Mouse (Mus musculus): ENCODE measurements around the gene Plcb4. TPM values are rescaled to one million over a fixed set of nuclear protein-coding genes. Genes with fewer than 3 reads are reported as not detected.
A peak's percentile ranks its signal among the peaks of the same experiment; 100 is the strongest.

Gene Plcb4
- polyA plus RNA-seq, 1 experiment from 2014 or later, result 33.8 TPM

GRCm38 (mm10) chr2:136051688-136052289 is 393.0 kb downstream of the Plcb4 start, which contains the start of gene Lamp5:
Gene Lamp5, plus strand, starts transcription at chr2:136052239.
- no peak for ATAC-seq (replicated peaks; ENCODE audit: insufficient number of reproducible peaks, low FRiP score, low TSS enrichment)
- no peaks in the 10 kb centered on the region for H3K9me3 ChIP-seq (replicated peaks; ENCODE audit: control insufficient read depth, low read length)
- H3K4me1 ChIP-seq (ENCODE audit: control insufficient read depth, insufficient read depth, low read length), result no peaks in the 10 kb centered on the region; the same call in 1 of the 2 replicates
- H3K36me3 ChIP-seq (ENCODE audit: control insufficient read depth, insufficient read depth, low read length), result no peaks in the 10 kb centered on the region
- no peak within 1 kb of the TSS for H3K9ac ChIP-seq (ENCODE audit: low read depth, low read length)
- H3K4me2 ChIP-seq, result peak within 1 kb of the TSS; percentile 60
- no peak within 1 kb of the TSS for H3K27ac ChIP-seq (ENCODE audit: low read depth, low read length)
- WGBS (ENCODE audit: insufficient replicate concordance), result 7% methylated on average over 8 of the region's 8 CpGs
- peaks cover 19% of the 10 kb centered on the region for H3K27me3 ChIP-seq (ENCODE audit: control insufficient read depth, insufficient read depth, low read length)
- H3K4me3 ChIP-seq (ENCODE audit: low read depth, low read length), result peak within 1 kb of the TSS; percentile 22; the same call in 1 of the 2 replicates

- no peak; the same call in 1 of the 2 replicates for ATAC-seq (replicated peaks; ENCODE audit: insufficient number of reproducible peaks, low FRiP score, low TSS enrichment)
- 4% methylated on average over 19 of the region's 19 CpGs for WGBS (ENCODE audit: insufficient replicate concordance)
- Histone ChIP-seq H3K4me2 (peak overlapping the region; percentile 54), H3K9me3 (replicated peaks; ENCODE audit: control insufficient read depth, low read length) (no peaks in the 10 kb centered on the region), H3K27me3 (ENCODE audit: control insufficient read depth, insufficient read depth, low read length) (peaks cover 43% of the 10 kb centered on the region), H3K27ac (ENCODE audit: low read depth, low read length) (no peak overlapping the region), H3K4me1 (ENCODE audit: control insufficient read depth, insufficient read depth, low read length) (peaks cover 3% of the 10 kb centered on the region), H3K36me3 (ENCODE audit: control insufficient read depth, insufficient read depth, low read length) (no peaks in the 10 kb centered on the region), H3K9ac (ENCODE audit: low read depth, low read length) (no peak overlapping the region), H3K4me3 (ENCODE audit: low read depth, low read length) (peak overlapping the region; percentile 6; the same call in 1 of the 2 replicates)
Measured at GRCm38 (mm10) chr2:136057861-136058331, 399.1 kb downstream of the Plcb4 start.

GRCm38 (mm10) chr2:136058398-136058797 is 399.6 kb downstream of the Plcb4 start:
- WGBS (ENCODE audit: insufficient replicate concordance), result 7% methylated on average over 7 of the region's 7 CpGs
- no peaks in the 10 kb centered on the region for H3K9me3 ChIP-seq (replicated peaks; ENCODE audit: control insufficient read depth, low read length)
- peak overlapping the region; percentile 6; the same call in 1 of the 2 replicates for H3K4me3 ChIP-seq (ENCODE audit: low read depth, low read length)
- H3K36me3 ChIP-seq (ENCODE audit: control insufficient read depth, insufficient read depth, low read length), result no peaks in the 10 kb centered on the region
- H3K27me3 ChIP-seq (ENCODE audit: control insufficient read depth, insufficient read depth, low read length), result peaks cover 43% of the 10 kb centered on the region
- peaks cover 3% of the 10 kb centered on the region for H3K4me1 ChIP-seq (ENCODE audit: control insufficient read depth, insufficient read depth, low read length)
- ATAC-seq (replicated peaks; ENCODE audit: insufficient number of reproducible peaks, low FRiP score, low TSS enrichment), result no peak; the same call in 1 of the 2 replicates
- H3K27ac ChIP-seq (ENCODE audit: low read depth, low read length), result no peak overlapping the region
- peak overlapping the region; percentile 54 for H3K4me2 ChIP-seq
- H3K9ac ChIP-seq (ENCODE audit: low read depth, low read length), result no peak overlapping the region

GRCm38 (mm10) chr2:136059029-136059669 is 400.3 kb downstream of the Plcb4 start:
- H3K4me1 ChIP-seq (ENCODE audit: control insufficient read depth, insufficient read depth, low read length), result peaks cover 3% of the 10 kb centered on the region
- peaks cover 43% of the 10 kb centered on the region for H3K27me3 ChIP-seq (ENCODE audit: control insufficient read depth, insufficient read depth, low read length)
- no peaks in the 10 kb centered on the region for H3K36me3 ChIP-seq (ENCODE audit: control insufficient read depth, insufficient read depth, low read length)
- peak overlapping the region; percentile 21 for H3K4me3 ChIP-seq (ENCODE audit: low read depth, low read length)
- 1% methylated on average over 37 of the region's 37 CpGs for WGBS (ENCODE audit: insufficient replicate concordance)
- peak overlapping the region; percentile 52 for H3K4me2 ChIP-seq
- H3K27ac ChIP-seq (ENCODE audit: low read depth, low read length), result no peak overlapping the region
- H3K9me3 ChIP-seq (replicated peaks; ENCODE audit: control insufficient read depth, low read length), result no peaks in the 10 kb centered on the region
- no peak for ATAC-seq (replicated peaks; ENCODE audit: insufficient number of reproducible peaks, low FRiP score, low TSS enrichment)
- H3K9ac ChIP-seq (ENCODE audit: low read depth, low read length), result no peak overlapping the region
